Mouse (Mus musculus) bone marrow, adult 2 months (tissue): ENCODE measurements around the gene Brf1. TPM values are rescaled to one million over a fixed set of nuclear protein-coding genes. Genes with fewer than 3 reads are reported as not detected.

ENCODE experiments used
- H3K27ac ChIP-seq: fragments of 200-500 bp; 2 replicates; pipeline ENCODE4 v1.5.1; 2012; ENCODE audit warnings: low read depth, mild to moderate bottlenecking, control low read depth, inconsistent platforms, low read length; ENCODE audit not compliant: control insufficient read depth, poor library complexity, insufficient read depth
- H3K4me1 ChIP-seq: fragments of 200-500 bp; 2 replicates; pipeline ENCODE4 v1.6.1; 2011; ENCODE audit warnings: low read length; ENCODE audit not compliant: control insufficient read depth, insufficient read depth
- H3K4me3 ChIP-seq: fragments of 200-500 bp; replicated peaks from 2 replicates; pipeline ENCODE3; 2011; ENCODE audit warnings: mild to moderate bottlenecking, low read depth, low read length, control low read depth; ENCODE audit not compliant: control insufficient read depth
- CTCF ChIP-seq: fragments of 200-500 bp; IDR thresholded peaks from 2 replicates; pipeline ENCODE4 v1.5.1; 2011; ENCODE audit warnings: low read length, control low read depth; ENCODE audit not compliant: control insufficient read depth, insufficient read depth
- POLR2A ChIP-seq: fragments of 200-500 bp; IDR thresholded peaks from 2 replicates; pipeline ENCODE4 v1.6.1; 2011; ENCODE audit warnings: low read depth, mild to moderate bottlenecking, control low read depth, low read length, borderline replicate concordance; ENCODE audit not compliant: control insufficient read depth
- WGBS: fragments of 180-500 bp; shearing (Covaris S2); methylation state at CpG from one replicate; pipeline ENCODE4 v1.1.7; 2018; 5-methylcytosine and 5-hydroxymethylcytosine counted together
- polyA plus RNA-seq: library from polyadenylated mRNA; stranded (reverse); fragments of >200 nt; gene quantifications from 2 replicates; pipeline ENCODE4 v1.2.4, GENCODE M21; 2011; ENCODE audit warnings: low replicate concordance; ENCODE audit not compliant: missing spikeins, insufficient read depth, insufficient read length

The Brf1 gene
- polyA plus RNA-seq, 1 experiment: 94.0 TPM

DNA sequence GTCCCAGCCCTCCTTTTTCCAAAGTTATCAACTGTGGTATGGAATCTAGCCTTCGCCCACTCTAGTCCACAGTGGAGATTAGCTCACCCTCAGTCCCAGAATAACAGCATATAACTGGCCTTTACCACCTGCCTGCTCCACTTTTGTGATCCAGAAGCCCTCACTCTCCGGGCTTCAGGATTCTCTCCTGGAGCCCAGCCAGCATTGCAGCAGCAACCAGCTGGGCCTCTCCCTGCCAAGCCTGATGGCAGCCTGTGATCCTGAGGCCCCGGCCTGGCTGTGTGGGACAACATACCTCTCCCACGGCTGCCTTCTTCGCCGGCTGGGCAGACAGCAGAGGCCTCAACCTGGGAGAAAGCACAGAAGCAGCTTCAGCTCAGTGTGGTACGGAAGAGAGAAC, 39.1 kb downstream of the Brf1 start:
- Histone ChIP-seq H3K27ac (no peak overlapping the region), H3K4me1 (no peaks in the 10 kb centered on the region; the same call in 1 of the 2 replicates), H3K4me3 (no peak overlapping the region)
- TF ChIP-seq CTCF (no peak), POLR2A (no peak)
- 95% methylated on average over 7 of the region's 7 CpGs for WGBS

DNA sequence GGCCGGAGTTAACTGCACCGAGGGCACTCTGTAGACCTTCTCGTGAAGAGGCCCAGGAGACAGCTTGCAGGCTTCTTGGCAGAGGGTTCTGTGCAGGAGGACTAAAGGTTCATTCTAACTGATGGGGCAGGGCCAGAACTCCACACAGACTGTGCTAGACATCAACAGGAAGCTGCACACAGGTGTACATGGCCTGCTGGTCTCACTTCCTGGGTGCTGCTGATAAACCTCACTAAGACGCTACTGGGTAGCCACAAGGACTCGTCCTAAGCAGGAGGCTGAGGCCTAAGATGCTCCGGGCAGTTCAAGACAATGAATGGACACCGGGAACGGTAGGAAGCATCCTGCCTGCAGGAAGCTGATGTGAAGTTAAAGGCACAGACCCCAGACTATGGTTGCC, 41.1 kb downstream of the Brf1 start:
- Histone ChIP-seq H3K4me3 (no peak overlapping the region), H3K4me1 (no peaks in the 10 kb centered on the region; the same call in 1 of the 2 replicates), H3K27ac (no peak overlapping the region)
- 71% methylated on average over 8 of the region's 8 CpGs for WGBS
- TF ChIP-seq POLR2A (no peak), CTCF (no peak)

DNA sequence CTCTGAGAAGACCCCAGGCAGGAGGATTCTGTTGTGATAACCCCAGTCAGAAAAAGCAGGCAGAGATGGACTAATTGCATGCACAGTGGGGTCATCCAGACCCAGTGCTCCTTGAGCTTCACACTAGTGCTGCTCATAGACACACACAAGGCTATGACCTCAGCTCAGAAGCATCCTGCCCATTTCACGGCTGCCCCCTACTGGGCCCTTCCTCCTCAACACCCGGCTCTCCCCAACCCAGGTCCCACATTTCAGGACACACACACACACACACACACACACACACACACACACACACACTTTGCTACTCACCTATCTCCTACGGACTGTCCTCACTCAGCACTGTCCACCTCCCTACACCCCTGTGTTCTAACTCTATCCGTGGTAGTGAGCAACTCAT, 42.2 kb downstream of the Brf1 start:
- peak; percentile 54 for TF ChIP-seq CTCF
- no peak for TF ChIP-seq POLR2A
- H3K27ac ChIP-seq: no peak overlapping the region
- H3K4me3 ChIP-seq: no peak overlapping the region
- 59% methylated on average over 4 of the region's 4 CpGs for WGBS
- no peaks in the 10 kb centered on the region; the same call in 1 of the 2 replicates for H3K4me1 ChIP-seq

DNA sequence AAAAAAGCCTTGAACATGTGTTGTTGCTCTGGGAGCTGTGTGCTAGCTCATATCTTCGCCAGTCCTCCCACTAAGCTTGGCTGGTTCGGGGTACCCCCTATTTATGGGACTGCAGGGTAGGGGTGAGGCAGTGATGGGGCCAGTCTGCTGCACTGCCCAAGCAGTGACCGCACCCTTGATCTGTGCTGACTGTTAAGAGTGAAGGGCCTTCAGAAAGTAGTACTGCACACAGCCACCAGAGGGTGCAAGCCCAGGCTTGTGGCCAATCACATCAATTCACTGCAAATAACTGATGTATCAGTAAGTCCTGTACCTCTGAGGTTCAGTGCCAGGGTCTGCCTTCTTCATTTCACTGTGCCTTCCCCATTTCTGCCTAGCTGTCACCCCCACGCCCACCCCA, 44.7 kb downstream of the Brf1 start:
- peaks cover 1% of the 10 kb centered on the region; the same call in 1 of the 2 replicates for H3K4me1 ChIP-seq
- 50% methylated on average over 4 of the region's 4 CpGs for WGBS
- no peak overlapping the region for H3K27ac ChIP-seq
- H3K4me3 ChIP-seq: no peak overlapping the region
- TF ChIP-seq POLR2A (no peak), CTCF (peak; percentile 96)

DNA sequence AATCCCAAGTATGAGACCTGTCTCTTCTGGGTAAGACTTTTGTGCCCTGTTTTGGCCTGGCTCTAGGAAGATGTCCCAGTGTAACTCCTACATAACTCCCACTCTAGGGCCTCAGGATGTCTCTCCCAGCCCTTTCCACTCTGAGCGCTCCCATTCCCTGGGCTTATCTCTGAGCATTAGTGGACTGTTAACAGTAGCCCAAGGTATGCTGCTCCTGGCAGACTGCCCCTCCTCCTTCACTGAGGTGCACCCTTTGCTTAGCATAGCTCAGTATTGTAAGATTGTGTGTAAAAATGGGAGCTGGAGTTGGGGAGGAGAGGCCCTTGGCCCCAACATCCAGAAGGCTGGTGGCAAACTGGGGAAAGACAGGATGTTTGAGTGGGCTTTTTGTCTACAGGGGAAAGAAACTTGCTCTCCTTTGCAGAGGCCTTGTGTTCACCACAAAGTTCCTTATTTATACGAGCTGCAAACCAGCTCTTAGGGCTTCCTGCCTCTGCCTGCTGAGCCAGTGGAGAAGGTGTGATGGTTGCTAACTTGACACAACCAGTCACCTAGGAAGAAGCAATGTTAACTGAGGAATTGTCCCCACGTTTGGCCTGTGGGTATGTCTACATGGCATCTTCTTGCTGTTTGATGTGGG, 47.5 kb downstream of the Brf1 start:
- 21% methylated on average over 3 of the region's 3 CpGs for WGBS
- H3K4me3 ChIP-seq: no peak overlapping the region
- TF ChIP-seq CTCF (no peak), POLR2A (no peak)
- no peak overlapping the region for H3K27ac ChIP-seq
- H3K4me1 ChIP-seq: peaks cover 1% of the 10 kb centered on the region; the same call in 1 of the 2 replicates

DNA sequence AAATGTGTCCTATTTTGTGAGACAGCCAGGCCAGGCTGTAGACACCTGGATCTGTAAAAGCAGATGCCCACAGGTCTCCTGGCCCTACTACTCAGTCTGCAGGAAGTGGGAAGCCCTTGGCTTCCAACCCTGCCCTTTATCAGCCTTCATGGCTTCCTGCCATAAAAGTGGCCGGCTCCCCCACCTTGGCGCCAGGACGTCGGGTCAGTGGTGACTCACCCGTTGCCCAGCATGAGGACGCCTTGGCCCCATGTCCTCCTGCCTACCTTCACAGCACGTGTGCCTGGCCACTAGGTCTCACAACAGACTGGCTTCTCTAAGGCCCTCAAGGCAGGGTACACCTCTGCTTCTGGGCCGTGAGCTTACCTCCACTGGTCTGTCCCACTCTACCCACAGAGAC, 48.1 kb downstream of the Brf1 start:
- TF ChIP-seq POLR2A (no peak), CTCF (no peak)

DNA sequence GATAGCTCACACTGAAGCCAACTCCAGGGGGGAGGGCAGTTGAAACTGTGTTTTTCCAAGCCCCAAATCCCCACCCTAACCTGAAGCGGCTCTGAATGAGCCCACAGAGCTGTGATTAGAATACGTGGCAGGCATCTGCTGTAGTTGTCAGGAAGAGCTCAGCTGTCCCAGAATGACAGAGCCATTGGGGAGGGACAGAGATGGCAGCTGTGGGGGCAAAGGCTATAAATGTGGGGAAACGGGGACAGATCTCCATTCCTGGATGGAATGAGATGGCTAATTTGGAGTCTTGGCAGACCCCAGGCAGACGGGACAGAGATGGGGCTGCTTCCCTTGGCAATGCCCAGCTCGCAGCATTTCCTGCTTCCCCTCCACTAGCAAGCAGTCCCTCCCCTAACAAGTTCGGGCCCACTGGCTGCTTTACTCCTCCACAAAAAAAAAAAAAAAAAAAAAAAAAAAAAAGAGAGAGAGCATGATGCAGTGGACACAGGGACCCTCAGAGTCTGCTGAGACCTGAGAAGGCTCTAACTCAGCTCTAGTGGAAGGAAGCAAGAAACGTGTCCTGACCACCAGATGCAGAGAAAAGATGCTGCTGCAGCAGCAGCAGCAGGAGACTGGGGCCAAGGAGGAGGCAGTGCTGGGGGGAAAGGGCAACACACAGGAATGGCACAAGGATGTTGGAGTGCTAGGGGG, 49.2 kb downstream of the Brf1 start:
- TF ChIP-seq POLR2A (no peak), CTCF (no peak)
- peaks cover 1% of the 10 kb centered on the region; the same call in 1 of the 2 replicates for H3K4me1 ChIP-seq

More for the DNA sequence above, 48.1 kb downstream of the Brf1 start:
- peaks cover 1% of the 10 kb centered on the region; the same call in 1 of the 2 replicates for H3K4me1 ChIP-seq
- WGBS: 11% methylated on average over 8 of the region's 8 CpGs
- H3K4me3 ChIP-seq: no peak overlapping the region
- no peak overlapping the region for H3K27ac ChIP-seq

DNA sequence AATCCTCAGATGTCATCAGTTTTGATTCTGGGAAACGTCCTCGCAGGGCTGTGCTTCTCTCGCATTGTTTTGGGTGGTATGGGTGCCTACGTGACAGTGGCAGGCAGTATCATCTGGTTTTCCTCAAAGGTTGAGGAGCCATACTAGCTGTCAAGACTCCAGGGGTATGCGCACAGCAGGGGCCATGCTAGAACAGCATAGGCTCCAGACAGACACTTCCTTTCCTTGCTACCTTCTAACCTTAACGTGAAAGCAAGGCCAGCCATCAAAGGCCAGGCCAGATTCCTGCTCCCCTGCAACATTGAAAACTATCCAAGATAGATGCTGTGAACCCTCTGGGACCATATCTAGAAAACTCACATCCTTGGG, 49.8 kb downstream of the Brf1 start:
- WGBS: 13% methylated on average over 6 of the region's 6 CpGs

More for the DNA sequence above, 49.2 kb downstream of the Brf1 start:
- H3K4me3 ChIP-seq: no peak overlapping the region
- no peak overlapping the region for H3K27ac ChIP-seq
- 22% methylated on average over 7 of the region's 7 CpGs for WGBS

More for the DNA sequence above, 49.8 kb downstream of the Brf1 start:
- TF ChIP-seq CTCF: no peak
- TF ChIP-seq POLR2A: no peak
- H3K27ac ChIP-seq: no peak overlapping the region
- H3K4me1 ChIP-seq: peaks cover 1% of the 10 kb centered on the region; the same call in 1 of the 2 replicates
- H3K4me3 ChIP-seq: no peak overlapping the region
